Mouse (Mus musculus) liver, embryonic 14.5 days (tissue): ENCODE results near the gene Ercc8. TPM values are rescaled to one million over a fixed set of nuclear protein-coding genes. Genes with fewer than 3 reads are reported as not detected.

Experiments
- ATAC-seq: fragments of 200-750 bp; cut with Nextera tagmentation; 2 replicates; pipeline ENCODE4 v1.8.0; 2017; ENCODE audit warnings: moderate number of reproducible peaks, mild to moderate bottlenecking, moderate library complexity; ENCODE audit not compliant: insufficient read depth
- DNase-seq, 3 experiments: peaks; one replicate each; pipeline ENCODE4 v3.0.0-alpha.2; 2012 to 2013; ENCODE audit warnings: low read depth in 3 of 3, low spot score in 3 of 3
- H3K27ac ChIP-seq: fragments of 300-500 bp; sonication (generic); 2 replicates; pipeline ENCODE4 v1.5.1; 2014; ENCODE audit warnings: moderate library complexity, mild to moderate bottlenecking, control low read depth, inconsistent platforms
- H3K27me3 ChIP-seq: fragments of 300-500 bp; sonication (generic); 2 replicates; pipeline ENCODE4 v1.6.1; 2014; ENCODE audit warnings: mild to moderate bottlenecking, low read length, moderate library complexity; ENCODE audit not compliant: control insufficient read depth, insufficient read depth
- H3K36me3 ChIP-seq: fragments of 300-500 bp; sonication (generic); replicated peaks from 2 replicates; pipeline ENCODE4 v1.6.1; 2014; ENCODE audit warnings: low read depth; ENCODE audit not compliant: control insufficient read depth, insufficient read depth
- H3K4me1 ChIP-seq, 2 experiments: fragments of 200-500 bp in 1 of 2; fragments of 300-500 bp in 1 of 2; sonication (generic) in 1 of 2; replicated peaks; 2 replicates each; pipeline ENCODE4 v1.6.1; 2012 to 2014; ENCODE audit warnings: antibody characterized with exemption in 1 of 2, inconsistent platforms in 1 of 2, low read length in 1 of 2; ENCODE audit not compliant: control insufficient read depth in 2 of 2, insufficient read depth in 2 of 2
- H3K4me2 ChIP-seq: fragments of 300-500 bp; sonication (generic); 2 replicates; pipeline ENCODE4 v1.6.1; 2014; ENCODE audit warnings: low read depth, mild to moderate bottlenecking, control low read depth, moderate library complexity
- H3K4me3 ChIP-seq, 2 experiments: fragments of 200-500 bp in 1 of 2; fragments of 300-500 bp in 1 of 2; sonication (generic) in 1 of 2; 2 replicates each; pipeline ENCODE4 v1.5.1; 2012 to 2014; ENCODE audit warnings: low read depth in 2 of 2, low read length in 2 of 2, mild to moderate bottlenecking in 2 of 2, control low read depth in 1 of 2, inconsistent platforms in 1 of 2, moderate library complexity in 1 of 2; ENCODE audit not compliant: insufficient read depth in 1 of 2
- H3K9ac ChIP-seq: fragments of 300-500 bp; sonication (generic); replicated peaks from 2 replicates; pipeline ENCODE4 v1.6.1; 2014; ENCODE audit warnings: mild to moderate bottlenecking, control low read depth, moderate library complexity
- H3K9me3 ChIP-seq: fragments of 300-500 bp; sonication (generic); 2 replicates; pipeline ENCODE4 v1.6.1; 2016; ENCODE audit warnings: low read length, mixed read lengths; ENCODE audit not compliant: control insufficient read depth
- CTCF ChIP-seq: IDR thresholded peaks from 2 replicates; pipeline ENCODE4 v1.5.1; 2016; ENCODE audit warnings: antibody characterized with exemption, low read depth, control low read depth
- EP300 ChIP-seq: IDR thresholded peaks from 2 replicates; pipeline ENCODE4 v1.6.1; 2016; ENCODE audit warnings: antibody characterized with exemption, low read depth
- WGBS: fragments of 180-500 bp; shearing (Covaris S2); extraction: QIAGEN DNeasy Blood & Tissue Kit; methylation state at CpG from one replicate; pipeline ENCODE4 v1.1.7; 2014; ENCODE audit not compliant: insufficient replicate concordance; 5-methylcytosine and 5-hydroxymethylcytosine counted together
- polyA plus RNA-seq, 2 experiments: library from polyadenylated mRNA; depleted of rRNA in 1 of 2; stranded (reverse) in 1 of 2; unstranded in 1 of 2; fragments of >200 nt; fragmentation: Nextera tagmentation in 1 of 2; extraction: Ambion mirVana in 1 of 2; gene quantifications; 2 replicates each; pipeline versions ENCODE4 v1.2.1 to v1.2.3; 2012 to 2014

The Ercc8 gene
- polyA plus RNA-seq, 2 experiments: 5.6 to 7.8 TPM

DNA sequence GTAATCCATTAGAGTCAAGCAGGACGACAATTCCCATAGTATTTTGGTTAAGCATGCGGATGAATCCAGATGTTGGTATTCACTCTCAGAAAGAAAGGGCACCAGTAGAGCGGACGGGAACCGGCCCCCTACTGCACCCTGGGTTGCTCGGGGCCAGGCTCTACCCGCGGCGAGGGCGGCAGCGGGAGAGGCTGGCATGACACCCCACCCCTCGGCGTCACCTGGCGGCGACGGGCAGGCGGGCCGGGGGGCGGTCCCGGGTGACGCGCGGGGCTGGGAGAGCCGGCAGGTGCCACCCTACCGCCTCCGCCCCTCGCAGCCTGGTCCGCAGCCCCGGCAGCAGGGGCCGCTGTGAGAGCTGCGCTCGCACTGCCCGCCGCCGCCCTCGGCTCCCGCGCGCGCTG lies 55.6 kb downstream of the Ercc8 start, which contains the start of gene Elovl7:
TSS of gene Elovl7 (plus strand) at position 324 of the 404 bp plus-strand sequence.
- WGBS: under 1% methylated on average over 40 of the region's 40 CpGs
- peak within 1 kb of the TSS; percentile 62 for H3K4me2 ChIP-seq
- H3K4me3 ChIP-seq: peak within 1 kb of the TSS; percentile 52 to 53
- H3K27me3 ChIP-seq: peaks cover 37% of the 10 kb centered on the region
- H3K27ac ChIP-seq: no peak within 1 kb of the TSS
- no peaks in the 10 kb centered on the region for H3K36me3 ChIP-seq
- DNase-seq: peak; percentile 28 to 49 (median 35)
- ATAC-seq: peak; percentile 89
- H3K4me1 ChIP-seq: peaks cover 0 to 9% of the 10 kb centered on the region in 2 experiments; a peak in 3 of 4 replicates
- TF ChIP-seq EP300: no peak
- TF ChIP-seq CTCF: peak; percentile 25
- H3K9ac ChIP-seq: no peak within 1 kb of the TSS
- no peaks in the 10 kb centered on the region for H3K9me3 ChIP-seq

GRCm38 (mm10) chr13:108214485-108215107 lies 56.1 kb downstream of the Ercc8 start:
- ATAC-seq: peak; percentile 55
- Histone ChIP-seq H3K4me3 (peak overlapping the region; percentile 49 to 53), H3K36me3 (no peaks in the 10 kb centered on the region), H3K4me1 (peaks cover 0 to 9% of the 10 kb centered on the region in 2 experiments; a peak in 3 of 4 replicates), H3K9ac (no peak overlapping the region), H3K9me3 (no peaks in the 10 kb centered on the region), H3K27me3 (peaks cover 37% of the 10 kb centered on the region), H3K4me2 (peak overlapping the region; percentile 62), H3K27ac (no peak overlapping the region)
- under 1% methylated on average over 50 of the region's 50 CpGs for WGBS
- DNase-seq: no peak
- TF ChIP-seq EP300 (no peak), CTCF (no peak)

DNA sequence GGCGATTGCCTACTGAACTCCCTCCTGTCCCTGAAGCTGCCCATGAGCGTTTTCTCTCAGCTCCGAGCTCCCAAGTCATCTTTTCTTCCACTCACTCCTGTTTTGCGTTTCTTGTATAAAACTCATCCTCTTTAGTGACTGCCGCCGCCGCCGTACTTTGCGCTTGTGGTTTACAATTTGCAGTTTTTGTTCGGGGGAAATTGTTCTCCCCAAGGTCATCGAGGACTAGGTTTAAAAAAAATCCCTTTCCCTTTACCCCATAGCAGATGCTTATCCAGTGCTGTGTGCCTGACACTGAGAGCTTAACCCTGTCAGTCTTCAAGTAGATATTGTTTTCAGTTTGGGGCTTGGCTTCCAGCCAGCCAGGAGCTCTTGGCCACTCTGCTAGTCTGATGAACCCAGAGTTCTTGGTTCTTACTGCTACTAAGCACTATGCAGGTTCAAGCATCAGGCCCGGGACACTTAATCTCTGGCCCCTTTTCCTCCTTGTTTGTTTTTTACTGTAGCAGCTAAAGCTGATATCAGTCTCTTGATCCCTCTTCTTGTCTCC lies 56.8 kb downstream of the Ercc8 start:
- Histone ChIP-seq H3K9ac (no peak overlapping the region), H3K4me2 (peak overlapping the region; percentile 62), H3K4me1 (peaks cover 0 to 9% of the 10 kb centered on the region in 2 experiments; a peak in 3 of 4 replicates), H3K27me3 (peaks cover 37% of the 10 kb centered on the region), H3K36me3 (no peaks in the 10 kb centered on the region), H3K27ac (no peak overlapping the region), H3K4me3 (peak overlapping the region; percentile 49 to 53), H3K9me3 (no peaks in the 10 kb centered on the region)
- no peak for DNase-seq
- 1% methylated on average over 12 of the region's 12 CpGs for WGBS
- ATAC-seq: no peak
- TF ChIP-seq CTCF (no peak), EP300 (no peak)

DNA sequence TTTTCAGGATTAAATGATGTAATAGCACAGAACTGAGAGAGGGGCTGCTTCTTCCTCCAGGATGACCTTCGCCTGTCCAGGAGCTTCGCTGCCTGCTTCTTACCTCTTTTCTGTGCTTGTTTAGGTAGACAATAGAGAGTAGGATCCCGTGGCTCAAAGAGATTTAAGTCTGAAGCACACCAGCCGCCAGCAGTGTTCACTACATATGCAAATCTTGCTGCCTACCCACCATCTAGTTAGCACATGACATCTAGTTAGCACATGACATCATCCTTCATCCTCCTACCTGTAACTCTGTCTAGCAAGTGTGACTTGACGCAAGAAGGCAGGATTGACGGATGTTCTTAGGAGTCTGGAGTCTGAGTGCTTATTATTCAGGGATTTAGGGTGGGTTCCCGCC lies 61.2 kb downstream of the Ercc8 start:
- 64% methylated on average over 7 of the region's 7 CpGs for WGBS
- Histone ChIP-seq H3K27me3 (peaks cover 22% of the 10 kb centered on the region), H3K4me2 (no peak overlapping the region), H3K36me3 (no peaks in the 10 kb centered on the region), H3K4me3 (no peak overlapping the region), H3K9ac (no peak overlapping the region), H3K9me3 (no peaks in the 10 kb centered on the region), H3K4me1 (peaks cover 0 to 3% of the 10 kb centered on the region in 2 experiments; a peak in 2 of 4 replicates), H3K27ac (no peak overlapping the region)
- ATAC-seq (no peak), DNase-seq (no peak)
- no peak for TF ChIP-seq EP300
- TF ChIP-seq CTCF: no peak

- Histone ChIP-seq H3K4me3 (no peak overlapping the region), H3K27me3 (no peaks in the 10 kb centered on the region), H3K36me3 (no peaks in the 10 kb centered on the region), H3K9me3 (no peaks in the 10 kb centered on the region), H3K27ac (no peak overlapping the region), H3K9ac (no peak overlapping the region), H3K4me2 (no peak overlapping the region), H3K4me1 (no peaks in the 10 kb centered on the region)
- DNase-seq: no peak
- 52% methylated on average over 3 of the region's 3 CpGs for WGBS
- TF ChIP-seq EP300 (no peak), CTCF (no peak)
- no peak for ATAC-seq
Measured at GRCm38 (mm10) chr13:108229191-108229590, 70.7 kb downstream of the Ercc8 start.
